Mouse (Mus musculus): ENCODE results near the gene Prr14l. TPM values are rescaled to one million over a fixed set of nuclear protein-coding genes. Genes with fewer than 3 reads are reported as not detected.
A peak's percentile ranks its signal among the peaks of the same experiment; 100 is the strongest.
"Not testable (repeated sequence)": the region's sequence is repeated elsewhere in the genome, so short reads cannot be mapped to it uniquely, and the experiment has no call there.

Gene Prr14l
- polyA plus RNA-seq, 1 experiment from 2014 or later = 7.7 TPM

DNA sequence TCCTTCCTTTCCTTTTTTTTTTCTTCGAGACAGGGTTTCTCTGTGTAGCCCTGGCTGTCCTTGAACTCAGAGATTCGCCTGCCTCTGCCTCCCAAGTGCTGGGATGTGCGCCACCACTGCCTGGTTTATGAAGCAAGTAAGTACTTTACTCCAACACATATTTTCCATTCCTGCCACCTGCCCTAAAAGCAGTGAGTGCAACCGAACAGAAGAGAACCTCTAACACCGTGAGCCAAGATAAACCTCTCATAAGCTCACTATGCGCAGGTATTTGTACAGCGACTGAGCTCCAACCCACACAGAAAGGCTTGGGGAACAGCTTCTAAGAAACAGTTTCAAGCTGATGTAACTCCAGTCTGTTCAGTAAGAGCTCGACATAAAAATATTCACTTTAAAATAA is 97.9 kb downstream of the Prr14l start:
- Histone ChIP-seq H3K9me3 (replicated peaks) (no peaks in the 10 kb centered on the region), H3K9ac (no peak overlapping the region), H3K4me1 (replicated peaks) (peaks cover 3% of the 10 kb centered on the region), H3K27me3 (no peaks in the 10 kb centered on the region), H3K4me3 (replicated peaks) (no peak overlapping the region), H3K4me2 (no peak overlapping the region), H3K27ac (no peak overlapping the region), H3K36me3 (0 out of 2 replicates have a peak, but pooled peaks cover 3% of the 10 kb centered on the region)
- WGBS (ENCODE audit: insufficient replicate concordance) = 81% methylated on average over 8 of the region's 8 CpGs
- DNase-seq (no peak), ATAC-seq (ENCODE audit: low read depth) (no peak)

DNA sequence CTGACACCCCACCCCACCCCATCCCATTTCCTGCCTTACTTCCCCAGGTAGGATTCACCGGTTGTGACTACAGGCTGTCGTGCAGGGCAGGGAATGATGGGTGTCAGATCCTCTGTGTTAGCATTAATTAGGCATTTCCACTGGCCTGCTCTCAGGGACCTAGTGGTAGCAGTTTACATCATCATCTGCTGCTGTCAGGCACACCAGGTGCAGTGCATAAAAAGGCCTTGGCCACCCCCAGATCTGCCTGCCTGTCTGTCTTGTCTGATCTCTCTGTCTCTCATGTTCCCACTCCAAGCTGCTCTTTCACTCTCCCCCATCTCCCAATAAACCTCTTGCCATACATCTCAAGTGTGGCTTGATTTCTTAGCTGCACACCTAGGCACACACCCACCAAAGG is 102.3 kb downstream of the Prr14l start:
- Histone ChIP-seq H3K9ac (no peak overlapping the region), H3K4me3 (replicated peaks) (no peak overlapping the region), H3K9me3 (replicated peaks) (no peaks in the 10 kb centered on the region), H3K4me1 (replicated peaks) (peaks cover 7% of the 10 kb centered on the region), H3K36me3 (0 out of 2 replicates have a peak, but pooled peaks cover 3% of the 10 kb centered on the region), H3K27ac (no peak overlapping the region), H3K27me3 (no peaks in the 10 kb centered on the region), H3K4me2 (no peak overlapping the region)
- ATAC-seq (ENCODE audit: low read depth) (no peak), DNase-seq (no peak)
- WGBS (ENCODE audit: insufficient replicate concordance) = 58% methylated on average over 2 of the region's 2 CpGs

DNA sequence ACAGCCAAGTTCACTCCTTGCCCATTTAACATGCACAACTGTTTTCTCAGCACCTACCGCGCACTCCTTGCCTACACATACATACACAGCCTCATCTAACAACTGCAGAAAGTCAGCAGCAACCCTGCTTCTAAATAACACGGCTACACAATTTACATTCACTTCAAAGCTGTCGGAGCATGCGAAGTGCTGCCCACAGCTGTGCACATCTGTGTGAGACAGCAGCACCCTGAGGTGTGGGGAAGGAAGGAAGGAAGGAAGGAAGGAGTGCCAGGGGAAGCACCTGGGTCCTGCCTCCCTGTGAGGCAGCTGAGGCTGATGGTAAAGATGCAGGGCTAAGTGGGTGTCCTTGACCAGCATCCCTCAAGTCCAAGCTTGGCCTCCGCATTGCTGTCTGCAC is 105.1 kb downstream of the Prr14l start:
- WGBS (ENCODE audit: insufficient replicate concordance) = 83% methylated on average over 6 of the region's 6 CpGs
- ATAC-seq (ENCODE audit: low read depth) = no peak
- Histone ChIP-seq H3K9me3 (replicated peaks) (no peaks in the 10 kb centered on the region), H3K27ac (no peak overlapping the region), H3K4me3 (replicated peaks) (no peak overlapping the region), H3K4me1 (replicated peaks) (peaks cover 33% of the 10 kb centered on the region), H3K9ac (no peak overlapping the region), H3K36me3 (no peaks in the 10 kb centered on the region), H3K27me3 (no peaks in the 10 kb centered on the region), H3K4me2 (no peak overlapping the region)
- no peak for DNase-seq

DNA sequence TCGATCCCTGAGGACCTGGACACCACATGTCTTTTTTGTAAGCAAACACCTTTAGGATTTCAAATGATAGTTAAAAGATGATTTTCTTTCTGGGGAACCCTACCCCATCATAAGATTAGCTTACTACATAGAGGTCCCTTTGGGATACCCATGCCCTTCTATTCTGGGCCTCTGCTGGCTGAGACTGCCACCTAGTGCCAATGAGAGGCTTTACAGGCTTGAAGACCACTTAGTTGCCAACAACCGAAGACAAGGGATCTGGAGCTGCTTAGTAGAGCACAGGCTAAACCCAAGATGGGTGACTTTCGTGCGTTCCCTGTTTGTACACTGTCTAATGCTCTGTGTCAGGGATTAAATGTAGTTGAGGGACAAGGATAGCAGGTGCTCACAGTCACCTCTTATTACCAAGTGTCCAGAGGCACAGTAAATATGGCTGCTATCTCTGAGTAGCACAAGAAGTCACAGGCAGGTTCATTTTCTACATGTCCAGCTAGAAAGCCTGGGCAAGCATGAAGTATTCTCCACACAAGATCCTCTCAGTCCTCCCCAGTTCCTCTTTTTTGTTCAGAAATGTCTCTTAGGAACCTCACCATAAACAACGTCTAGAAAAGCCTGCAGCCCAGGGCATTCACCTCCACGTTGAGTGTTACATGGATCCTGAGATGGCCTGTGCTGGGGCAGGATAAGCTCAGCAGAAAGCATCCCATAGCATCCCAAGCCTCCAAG is 106.2 kb downstream of the Prr14l start:
- peaks cover 42% of the 10 kb centered on the region for H3K4me1 ChIP-seq (replicated peaks)
- no peak overlapping the region for H3K4me2 ChIP-seq
- no peak overlapping the region for H3K4me3 ChIP-seq (replicated peaks)
- ATAC-seq (ENCODE audit: low read depth) (0 out of 2 replicates have a peak, but pooled peaks have one; percentile 3), DNase-seq (peak; percentile 27)
- no peaks in the 10 kb centered on the region for H3K9me3 ChIP-seq (replicated peaks)
- no peak overlapping the region for H3K9ac ChIP-seq
- 39% methylated on average over 6 of the region's 6 CpGs for WGBS (ENCODE audit: insufficient replicate concordance)
- H3K27me3 ChIP-seq = no peaks in the 10 kb centered on the region
- H3K27ac ChIP-seq = no peak overlapping the region
- no peaks in the 10 kb centered on the region for H3K36me3 ChIP-seq

DNA sequence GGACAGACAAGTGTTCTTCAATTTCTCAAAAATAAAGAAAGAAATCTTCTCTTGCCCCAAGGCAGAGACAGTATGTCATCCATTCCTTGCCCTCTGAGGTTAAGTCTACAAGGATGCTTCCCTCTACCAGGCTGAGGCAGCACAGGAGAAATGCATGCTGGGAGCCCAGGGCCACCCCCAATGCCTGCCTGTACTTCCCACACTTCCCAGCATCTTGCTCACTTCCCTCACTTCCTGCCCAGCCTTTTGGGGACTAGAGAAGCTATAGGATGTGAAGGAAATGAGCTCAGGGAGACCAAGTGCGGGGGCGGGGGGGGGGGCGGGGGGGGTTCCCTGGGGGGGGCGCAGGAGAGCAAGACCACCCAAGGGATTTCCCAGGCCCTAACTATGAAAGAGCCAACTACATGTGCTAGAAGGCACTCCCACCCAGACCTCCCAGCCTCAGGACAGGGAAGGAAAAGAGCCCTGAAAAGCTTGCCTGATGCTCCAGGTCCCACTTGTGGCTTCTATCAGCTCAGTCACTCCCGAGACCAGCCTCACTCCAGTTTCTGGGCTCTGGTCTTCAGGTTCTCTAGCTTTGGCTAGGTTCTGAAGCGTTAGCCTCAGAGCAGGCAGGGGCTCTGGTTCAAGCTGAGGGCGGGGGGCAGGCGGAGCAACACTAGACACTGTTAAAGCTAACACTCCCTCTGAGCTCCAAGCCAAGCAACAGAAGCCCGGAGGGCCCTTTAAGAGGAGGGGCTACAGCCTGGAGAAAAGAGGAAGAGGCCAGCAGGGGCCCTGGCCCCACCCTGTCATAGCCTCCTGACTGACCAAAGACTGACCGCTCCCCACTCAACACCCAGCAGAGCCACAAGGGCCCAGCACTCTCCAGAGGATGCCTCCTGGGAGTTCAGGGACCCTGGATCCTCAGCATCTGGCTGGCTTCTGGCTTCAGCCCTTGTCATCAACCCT is 108.1 kb downstream of the Prr14l start:
- 4% methylated on average over 10 of the region's 10 CpGs for WGBS (ENCODE audit: insufficient replicate concordance)
- H3K36me3 ChIP-seq = no peaks in the 10 kb centered on the region
- no peaks in the 10 kb centered on the region for H3K27me3 ChIP-seq
- H3K4me2 ChIP-seq = peak overlapping the region; percentile 59
- H3K9ac ChIP-seq = peak overlapping the region; percentile 59
- H3K4me1 ChIP-seq (replicated peaks) = peaks cover 50% of the 10 kb centered on the region
- ATAC-seq (ENCODE audit: low read depth) (peak; percentile 82), DNase-seq (peak; percentile 59)
- peak overlapping the region; percentile 54 for H3K4me3 ChIP-seq (replicated peaks)
- no peaks in the 10 kb centered on the region for H3K9me3 ChIP-seq (replicated peaks)
- peak overlapping the region; percentile 78 for H3K27ac ChIP-seq

DNA sequence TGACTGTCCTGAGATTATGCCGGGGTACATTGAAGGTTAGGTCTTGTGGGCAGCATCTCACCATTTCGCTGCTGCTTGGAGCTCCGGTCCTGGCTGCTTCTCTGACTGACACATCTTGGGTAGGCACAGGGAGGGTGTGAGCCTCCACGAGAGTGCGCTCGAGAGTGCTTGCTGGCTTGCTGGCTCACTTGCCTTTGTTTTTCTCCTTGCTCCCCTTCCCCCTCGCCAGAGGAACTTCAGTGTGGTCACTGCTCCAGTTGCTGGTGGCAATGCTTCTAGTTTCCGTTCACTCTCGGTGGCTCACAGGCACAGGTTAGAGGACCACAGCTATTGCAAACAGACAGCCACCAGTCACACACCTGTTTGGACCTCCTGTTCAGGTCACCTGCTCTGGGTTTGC is 111.9 kb downstream of the Prr14l start:
- no peak for DNase-seq
- H3K9me3 ChIP-seq (replicated peaks) = no peaks in the 10 kb centered on the region

DNA sequence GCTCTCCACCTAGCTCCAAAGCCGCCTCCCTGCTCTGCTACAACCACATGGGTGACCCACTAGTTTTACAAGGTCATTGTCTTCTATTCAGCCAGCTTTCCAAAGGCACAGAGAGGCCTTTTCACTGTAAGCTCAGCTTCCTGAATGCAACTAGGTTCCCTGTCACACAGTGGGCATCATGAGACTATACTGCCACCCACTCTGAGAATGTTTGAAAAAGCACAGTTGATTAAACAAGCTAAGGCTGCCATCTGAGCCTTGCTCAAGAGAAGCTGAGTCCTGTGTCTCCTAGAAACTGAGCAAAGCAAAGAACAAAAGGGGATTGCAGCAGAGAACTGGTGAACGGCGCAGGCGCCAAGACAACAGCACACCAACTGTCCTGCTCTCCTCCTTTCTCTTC is 112.7 kb downstream of the Prr14l start:
- 71% methylated on average over 4 of the region's 4 CpGs for WGBS (ENCODE audit: insufficient replicate concordance)

More for the DNA sequence above, 111.9 kb downstream of the Prr14l start:
- no peak overlapping the region for H3K9ac ChIP-seq
- H3K36me3 ChIP-seq = peaks cover 14% of the 10 kb centered on the region
- no peaks in the 10 kb centered on the region for H3K27me3 ChIP-seq
- H3K4me2 ChIP-seq = no peak overlapping the region
- ATAC-seq (ENCODE audit: low read depth) = no peak
- 64% methylated on average over 9 of the region's 9 CpGs for WGBS (ENCODE audit: insufficient replicate concordance)
- 0 out of 2 replicates have a peak overlapping the region, but pooled peaks have one; percentile 2 for H3K27ac ChIP-seq
- no peak overlapping the region for H3K4me3 ChIP-seq (replicated peaks)
- H3K4me1 ChIP-seq (replicated peaks) = peaks cover 49% of the 10 kb centered on the region

DNA sequence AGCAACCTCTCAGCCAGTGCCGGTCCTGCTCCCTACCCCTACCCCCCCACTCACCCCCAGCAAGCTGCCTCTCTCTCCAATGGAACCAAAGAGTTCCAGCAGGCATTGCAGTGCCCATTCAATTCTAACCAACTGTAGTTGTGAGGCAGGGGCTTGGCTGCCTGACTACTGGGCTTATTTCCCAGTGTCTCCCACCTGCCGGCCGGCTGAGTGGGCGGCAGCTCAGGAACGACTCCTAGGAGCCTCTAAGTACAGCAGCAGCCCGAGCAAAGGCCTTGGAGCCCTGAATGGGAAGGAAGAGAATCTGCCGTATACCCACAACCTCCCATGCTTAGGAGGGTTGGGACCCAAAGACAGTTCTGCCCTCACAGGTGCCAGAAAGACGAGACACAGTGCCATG is 113.2 kb downstream of the Prr14l start:
- H3K9me3 ChIP-seq (replicated peaks); ATAC-seq (ENCODE audit: low read depth); H3K27me3 ChIP-seq; H3K4me3 ChIP-seq (replicated peaks); DNase-seq; H3K27ac ChIP-seq; H3K4me2 ChIP-seq; H3K9ac ChIP-seq: not testable (repeated sequence)
- Histone ChIP-seq H3K36me3 (peaks cover 25% of the 10 kb centered on the region), H3K4me1 (replicated peaks) (peaks cover 36% of the 10 kb centered on the region)
- 79% methylated on average over 8 of the region's 8 CpGs for WGBS (ENCODE audit: insufficient replicate concordance)

More for the DNA sequence above, 112.7 kb downstream of the Prr14l start:
- peaks cover 22% of the 10 kb centered on the region for H3K36me3 ChIP-seq
- H3K9me3 ChIP-seq (replicated peaks); H3K4me2 ChIP-seq; H3K4me3 ChIP-seq (replicated peaks); H3K27me3 ChIP-seq; ATAC-seq (ENCODE audit: low read depth); H3K27ac ChIP-seq; DNase-seq; H3K9ac ChIP-seq: not testable (repeated sequence)
- peaks cover 41% of the 10 kb centered on the region for H3K4me1 ChIP-seq (replicated peaks)

DNA sequence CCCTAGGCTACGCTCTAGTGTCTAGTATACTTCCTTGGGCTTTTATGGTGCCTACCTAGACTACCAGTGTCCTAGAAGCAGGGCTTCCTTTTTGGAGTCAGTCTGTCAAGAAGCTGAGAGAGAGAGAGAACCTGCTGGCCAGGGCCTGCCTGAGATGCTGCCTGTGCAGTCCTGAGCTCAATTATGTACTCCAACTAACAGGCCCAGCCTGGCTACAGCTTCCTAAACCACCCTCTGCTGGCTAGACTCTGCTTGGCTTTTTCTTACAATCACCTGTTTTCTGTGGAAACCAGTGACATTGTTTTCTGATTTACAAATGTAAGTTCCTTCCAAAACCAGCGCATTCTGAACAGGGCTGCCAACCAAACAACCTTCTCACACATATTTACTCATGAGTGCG is 113.9 kb downstream of the Prr14l start:
- H3K4me1 ChIP-seq (replicated peaks) = peaks cover 30% of the 10 kb centered on the region
- no peak overlapping the region for H3K27ac ChIP-seq
- H3K9ac ChIP-seq = no peak overlapping the region
- ATAC-seq (ENCODE audit: low read depth) (no peak), DNase-seq (no peak)
- WGBS (ENCODE audit: insufficient replicate concordance) = 81% methylated on average over 3 of the region's 3 CpGs
- no peaks in the 10 kb centered on the region for H3K9me3 ChIP-seq (replicated peaks)
- no peak overlapping the region for H3K4me2 ChIP-seq
- no peaks in the 10 kb centered on the region for H3K27me3 ChIP-seq
- no peak overlapping the region for H3K4me3 ChIP-seq (replicated peaks)
- peaks cover 32% of the 10 kb centered on the region for H3K36me3 ChIP-seq
